Mouse (Mus musculus) forebrain, embryonic 12.5 days (tissue): ENCODE measurements around the gene Id2. TPM values are rescaled to one million over a fixed set of nuclear protein-coding genes. Genes with fewer than 3 reads are reported as not detected.

Source experiments
- ATAC-seq: fragments of 200-750 bp; cut with Nextera tagmentation; 2 replicates; pipeline ENCODE4 v1.8.0; 2017; ENCODE audit warnings: moderate TSS enrichment; ENCODE audit not compliant: low FRiP score
- H3K27ac ChIP-seq: fragments of 300-500 bp; sonication (generic); 2 replicates; pipeline ENCODE4 v1.5.1; 2016; ENCODE audit warnings: mild to moderate bottlenecking
- H3K27me3 ChIP-seq: fragments of 300-500 bp; sonication (generic); 2 replicates; pipeline ENCODE4 v1.6.1; 2016; ENCODE audit warnings: mild to moderate bottlenecking
- H3K36me3 ChIP-seq: fragments of 300-500 bp; sonication (generic); replicated peaks from 2 replicates; pipeline ENCODE4 v1.6.1; 2016; ENCODE audit warnings: mild to moderate bottlenecking
- H3K4me1 ChIP-seq: fragments of 300-500 bp; sonication (generic); 2 replicates; pipeline ENCODE4 v1.6.1; 2016
- H3K4me2 ChIP-seq: fragments of 300-500 bp; sonication (generic); 2 replicates; pipeline ENCODE4 v1.6.1; 2016; ENCODE audit warnings: mild to moderate bottlenecking, moderate library complexity
- H3K4me3 ChIP-seq: fragments of 300-500 bp; sonication (generic); replicated peaks from 2 replicates; pipeline ENCODE4 v1.5.1; 2016; ENCODE audit warnings: mild to moderate bottlenecking
- H3K9ac ChIP-seq: fragments of 300-500 bp; sonication (generic); 2 replicates; pipeline ENCODE4 v1.6.1; 2016; ENCODE audit warnings: mild to moderate bottlenecking
- H3K9me3 ChIP-seq: fragments of 300-500 bp; sonication (generic); 2 replicates; pipeline ENCODE4 v1.6.1; 2016
- WGBS: fragments of 180-500 bp; shearing (Covaris S2); methylation state at CpG from one replicate; pipeline ENCODE4 v1.1.7; 2016; 5-methylcytosine and 5-hydroxymethylcytosine counted together
- polyA plus RNA-seq: library from polyadenylated mRNA; unstranded; fragments of >200 nt; fragmentation: Nextera tagmentation; extraction: Ambion mirVana; gene quantifications from 2 replicates; pipeline ENCODE4 v1.2.1, GENCODE M21; 2016

Id2 gene
- polyA plus RNA-seq, 1 experiment from 2014 or later: 163 TPM

GRCm38 (mm10) chr12:25103911-25104310 is 7.0 kb upstream of the Id2 start:
- WGBS: 82% methylated on average over 6 of the region's 6 CpGs
- Histone ChIP-seq H3K4me1 (peaks cover 26% of the 10 kb centered on the region), H3K4me3 (no peak overlapping the region), H3K9me3 (no peaks in the 10 kb centered on the region), H3K36me3 (no peaks in the 10 kb centered on the region), H3K4me2 (no peak overlapping the region), H3K27ac (no peak overlapping the region), H3K9ac (no peak overlapping the region), H3K27me3 (peaks cover 18% of the 10 kb centered on the region; the same call in 1 of the 2 replicates)
- no peak for ATAC-seq

DNA sequence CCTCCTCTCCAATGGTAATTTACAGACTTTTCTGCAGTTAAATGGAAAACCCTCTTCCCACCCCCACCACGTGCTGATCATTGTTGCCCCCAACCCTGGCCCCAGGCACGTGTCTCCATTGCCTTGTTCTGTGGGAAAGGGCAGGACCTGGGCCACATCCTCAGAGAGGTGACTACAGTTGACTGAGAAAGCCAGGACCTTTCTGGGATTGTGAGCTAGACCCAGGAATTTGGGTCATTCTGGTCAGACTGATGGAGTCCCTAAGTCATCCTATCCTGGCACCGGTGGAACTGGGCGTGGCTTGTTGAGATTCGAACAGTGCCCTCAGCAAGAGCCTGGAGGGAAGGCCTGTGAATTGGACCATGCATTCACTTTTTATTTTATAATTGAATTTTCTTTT is 4.4 kb upstream of the Id2 start:
- peak overlapping the region; percentile 95 for H3K4me2 ChIP-seq
- no peak overlapping the region for H3K27ac ChIP-seq
- H3K36me3 ChIP-seq: no peaks in the 10 kb centered on the region
- H3K27me3 ChIP-seq: peaks cover 14% of the 10 kb centered on the region; the same call in 1 of the 2 replicates
- WGBS: 19% methylated on average over 5 of the region's 5 CpGs
- peaks cover 47% of the 10 kb centered on the region for H3K4me1 ChIP-seq
- H3K9ac ChIP-seq: no peak overlapping the region
- H3K4me3 ChIP-seq: no peak overlapping the region
- no peaks in the 10 kb centered on the region for H3K9me3 ChIP-seq
- no peak for ATAC-seq

GRCm38 (mm10) chr12:25100411-25101217 is 3.7 kb upstream of the Id2 start:
- H3K27me3 ChIP-seq: peaks cover 9% of the 10 kb centered on the region; the same call in 1 of the 2 replicates
- peak overlapping the region; percentile 93 for H3K27ac ChIP-seq
- H3K4me2 ChIP-seq: peak overlapping the region; percentile 95
- H3K9me3 ChIP-seq: no peaks in the 10 kb centered on the region
- WGBS: under 1% methylated on average over 58 of the region's 59 CpGs
- no peaks in the 10 kb centered on the region for H3K36me3 ChIP-seq
- H3K4me1 ChIP-seq: peaks cover 48% of the 10 kb centered on the region
- H3K4me3 ChIP-seq: peak overlapping the region; percentile 52
- no peak for ATAC-seq
- H3K9ac ChIP-seq: peak overlapping the region; percentile 77

- H3K27me3 ChIP-seq: peaks cover 8% of the 10 kb centered on the region; the same call in 1 of the 2 replicates
- WGBS: under 1% methylated on average over 38 of the region's 38 CpGs
- no peak for ATAC-seq
- H3K4me1 ChIP-seq: peaks cover 48% of the 10 kb centered on the region
- no peaks in the 10 kb centered on the region for H3K36me3 ChIP-seq
- H3K27ac ChIP-seq: peak overlapping the region; percentile 93
- peak overlapping the region; percentile 95 for H3K4me2 ChIP-seq
- H3K9me3 ChIP-seq: no peaks in the 10 kb centered on the region
- H3K9ac ChIP-seq: peak overlapping the region; percentile 77
- H3K4me3 ChIP-seq: peak overlapping the region; percentile 52
Measured at GRCm38 (mm10) chr12:25099563-25100408, 2.8 kb upstream of the Id2 start.

DNA sequence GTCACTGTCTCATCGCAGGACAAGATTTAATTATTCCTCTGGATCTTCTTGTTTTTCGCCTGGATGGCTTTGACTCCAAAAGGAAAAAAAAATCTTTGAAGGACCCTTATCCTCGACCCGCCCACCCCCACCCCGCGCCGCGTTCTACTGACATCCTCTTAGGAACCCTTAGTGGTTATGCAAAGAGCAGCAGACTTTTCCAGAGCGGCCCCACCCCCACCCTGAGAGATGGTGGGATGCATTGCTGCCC is 2.3 kb upstream of the Id2 start:
- Histone ChIP-seq H3K36me3 (no peaks in the 10 kb centered on the region), H3K27ac (peak overlapping the region; percentile 93), H3K27me3 (peaks cover 8% of the 10 kb centered on the region; the same call in 1 of the 2 replicates), H3K4me3 (peak overlapping the region; percentile 52), H3K4me2 (peak overlapping the region; percentile 95), H3K9me3 (no peaks in the 10 kb centered on the region), H3K9ac (peak overlapping the region; percentile 77), H3K4me1 (peaks cover 48% of the 10 kb centered on the region)
- WGBS: 1% methylated on average over 9 of the region's 9 CpGs
- ATAC-seq: no peak

GRCm38 (mm10) chr12:25098561-25099312 is 1.8 kb upstream of the Id2 start:
- H3K36me3 ChIP-seq: no peaks in the 10 kb centered on the region

GRCm38 (mm10) chr12:25098161-25098550 is 1.2 kb upstream of the Id2 start:
- peaks cover 53% of the 10 kb centered on the region for H3K4me1 ChIP-seq
- peak overlapping the region; percentile 77 for H3K9ac ChIP-seq
- no peak for ATAC-seq
- H3K27ac ChIP-seq: peak overlapping the region; percentile 93
- WGBS: 2% methylated on average over 6 of the region's 10 CpGs
- peaks cover 9% of the 10 kb centered on the region; the same call in 1 of the 2 replicates for H3K27me3 ChIP-seq
- peak overlapping the region; percentile 95 for H3K4me2 ChIP-seq
- no peaks in the 10 kb centered on the region for H3K36me3 ChIP-seq
- H3K4me3 ChIP-seq: peak overlapping the region; percentile 52
- no peaks in the 10 kb centered on the region for H3K9me3 ChIP-seq

More at GRCm38 (mm10) chr12:25098561-25099312, 1.8 kb upstream of the Id2 start:
- Histone ChIP-seq H3K9me3 (no peaks in the 10 kb centered on the region), H3K4me3 (peak overlapping the region; percentile 52), H3K27ac (peak overlapping the region; percentile 93), H3K4me1 (peaks cover 48% of the 10 kb centered on the region), H3K4me2 (peak overlapping the region; percentile 95), H3K27me3 (peaks cover 8% of the 10 kb centered on the region; the same call in 1 of the 2 replicates), H3K9ac (peak overlapping the region; percentile 77)
- 1% methylated on average over 61 of the region's 61 CpGs for WGBS
- peak; percentile 80 for ATAC-seq

- peak overlapping the region; percentile 52 for H3K4me3 ChIP-seq
- peaks cover 59% of the 10 kb centered on the region for H3K4me1 ChIP-seq
- no peak for ATAC-seq
- peak overlapping the region; percentile 95 for H3K4me2 ChIP-seq
- peak overlapping the region; percentile 29; the same call in 1 of the 2 replicates for H3K9ac ChIP-seq
- H3K27me3 ChIP-seq: peaks cover 11% of the 10 kb centered on the region; the same call in 1 of the 2 replicates
- H3K9me3 ChIP-seq: no peaks in the 10 kb centered on the region
- peak overlapping the region; percentile 93 for H3K27ac ChIP-seq
- 2% methylated on average over 28 of the region's 28 CpGs for WGBS
- H3K36me3 ChIP-seq: no peaks in the 10 kb centered on the region
Measured at GRCm38 (mm10) chr12:25097210-25098160, 545 bp upstream of the Id2 start.

DNA sequence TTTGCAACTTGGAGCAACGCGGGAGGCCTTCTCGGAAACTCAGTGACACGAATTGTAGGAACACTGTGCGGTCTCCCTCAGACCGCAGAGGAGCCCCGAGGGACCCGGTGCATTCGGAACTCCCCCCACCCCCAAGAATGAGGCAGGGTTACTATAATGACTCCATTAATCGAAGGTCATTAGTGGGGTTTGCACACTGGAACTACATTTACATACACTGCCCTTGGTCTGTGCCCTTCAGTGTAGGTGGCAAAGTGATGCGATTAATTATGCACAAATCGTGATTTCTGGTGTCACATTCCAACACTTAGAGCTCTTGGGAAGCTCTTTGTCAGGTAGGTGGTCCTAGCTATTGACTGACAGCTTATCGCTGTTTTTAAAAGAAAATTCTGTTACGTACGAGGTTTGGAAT is 294 bp downstream of the Id2 start:
- Histone ChIP-seq H3K9me3 (no peaks in the 10 kb centered on the region), H3K36me3 (no peaks in the 10 kb centered on the region), H3K4me1 (peaks cover 61% of the 10 kb centered on the region), H3K27ac (peak overlapping the region; percentile 84), H3K4me3 (peak overlapping the region; percentile 70), H3K9ac (peak overlapping the region; percentile 52), H3K4me2 (peak overlapping the region; percentile 95), H3K27me3 (peaks cover 12% of the 10 kb centered on the region; the same call in 1 of the 2 replicates)
- ATAC-seq: no peak
- WGBS: under 1% methylated on average over 15 of the region's 15 CpGs

DNA sequence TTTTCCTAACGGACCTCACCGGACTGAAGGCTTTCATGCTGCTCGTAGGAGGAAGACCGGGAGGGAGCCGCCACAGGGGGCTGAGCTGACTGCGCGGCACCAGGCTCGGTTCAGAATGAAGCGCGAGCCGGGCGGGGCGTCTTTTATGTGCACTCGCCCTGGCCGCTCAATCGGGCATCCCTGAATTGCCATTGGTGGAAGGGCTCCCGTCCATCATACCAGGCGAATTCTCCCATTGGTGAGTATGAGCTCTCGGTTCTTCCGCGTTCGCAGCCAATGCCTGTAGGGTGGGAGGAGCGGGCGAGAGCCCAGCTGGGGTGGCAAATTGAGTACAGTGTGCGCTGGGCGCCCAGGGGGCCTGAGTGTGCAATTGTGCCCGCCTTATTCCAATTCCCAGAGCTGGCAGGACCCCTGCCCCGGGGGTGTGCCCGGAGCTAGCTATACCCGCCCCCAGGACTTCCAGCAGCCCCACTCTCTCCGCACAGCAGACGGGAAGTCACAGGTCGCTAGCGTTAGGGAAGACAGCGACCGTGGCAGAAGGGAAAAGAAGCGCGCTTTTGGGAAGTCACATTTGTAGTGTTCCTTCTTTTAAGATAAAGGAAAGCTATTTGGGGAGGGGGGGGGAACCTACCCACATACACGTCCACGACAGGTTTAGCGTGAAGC is 833 bp downstream of the Id2 start:
- Histone ChIP-seq H3K4me3 (peak overlapping the region; percentile 70), H3K36me3 (no peaks in the 10 kb centered on the region), H3K9ac (peak overlapping the region; percentile 56), H3K27ac (peak overlapping the region; percentile 84), H3K4me1 (peaks cover 56% of the 10 kb centered on the region), H3K27me3 (peaks cover 12% of the 10 kb centered on the region; the same call in 1 of the 2 replicates), H3K4me2 (peak overlapping the region; percentile 95), H3K9me3 (no peaks in the 10 kb centered on the region)
- 0% methylated on average over 41 of the region's 41 CpGs for WGBS
- peak; percentile 88 for ATAC-seq
